Mouse (Mus musculus): ENCODE results near the gene Zfp454.

GRCm38 (mm10) chr11:50886933-50887293 lies 538 bp downstream of the Zfp454 start:
- TF ChIP-seq CTCF (conservative IDR thresholded peaks at IDR 0.05; ENCODE audit: insufficient read depth, insufficient read length, low read depth, low read length) (no peak), POLR2A (IDR thresholded peaks at IDR 0.05; ENCODE audit: low read depth, low read length) (no peak)
